Mouse (Mus musculus): Measurements from ENCODE around the gene Prdm16.

Gene Prdm16

DNA sequence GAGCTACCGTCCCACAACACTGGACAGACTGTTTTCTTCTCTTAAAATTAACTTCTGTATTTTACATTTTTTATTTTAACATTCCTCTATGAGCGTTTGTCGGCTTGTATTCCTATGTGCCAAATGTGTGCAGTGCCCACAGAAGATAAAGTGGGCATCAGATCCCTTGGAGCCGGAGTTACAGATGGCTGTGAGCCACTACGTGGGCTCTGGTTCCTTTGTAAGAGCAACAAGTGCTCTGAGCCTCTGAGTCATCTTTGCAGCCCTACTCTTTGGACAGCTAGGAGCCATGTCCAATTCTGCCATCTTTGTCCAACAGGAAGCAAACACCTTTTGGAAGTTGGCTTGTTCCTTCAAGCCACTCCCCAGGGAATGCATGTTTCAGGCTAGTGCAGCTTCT, 78.6 kb downstream of the Prdm16 start:
- no peak for DNase-seq (ENCODE audit: low spot score in 2 of 2)

DNA sequence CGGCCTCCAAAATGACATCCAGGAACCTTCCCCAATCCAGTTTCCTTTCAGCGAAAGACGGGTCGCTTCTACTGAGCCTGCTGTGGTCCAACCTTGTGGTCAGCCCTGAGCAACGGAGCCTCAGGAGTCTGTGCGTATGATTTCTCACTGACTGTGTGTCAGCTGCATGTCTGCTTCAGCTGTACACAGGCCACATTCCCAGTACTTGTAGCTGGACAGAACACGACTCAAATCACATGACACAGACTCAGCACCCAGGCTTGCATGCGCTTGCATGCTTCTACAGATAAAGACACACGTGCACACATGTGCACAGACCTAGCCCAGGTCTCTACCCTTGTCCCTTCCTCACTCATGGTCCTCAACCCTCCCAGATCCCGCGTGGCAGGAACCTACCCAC, 79.5 kb downstream of the Prdm16 start:
- DNase-seq (ENCODE audit: low spot score in 2 of 2) = no peak

DNA sequence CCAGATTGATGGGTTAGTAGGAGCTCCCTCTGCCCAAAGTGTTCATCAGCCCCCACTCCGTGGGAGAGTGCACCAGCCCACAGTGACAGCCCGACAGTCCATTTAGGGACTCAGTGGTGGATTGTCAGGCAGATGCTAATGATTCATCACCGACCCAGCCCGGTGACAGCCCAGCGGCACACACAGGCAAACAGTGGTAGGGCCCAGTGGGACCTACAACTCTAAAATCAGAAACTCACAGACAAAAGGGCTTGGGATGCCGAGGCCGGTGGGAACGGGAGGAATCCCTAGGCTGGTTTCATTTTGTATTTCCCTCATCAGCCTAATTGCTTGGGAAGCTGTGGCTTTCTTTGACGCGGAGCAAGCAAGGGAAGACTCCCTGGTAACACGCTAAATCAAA, 80.3 kb downstream of the Prdm16 start:
- DNase-seq (ENCODE audit: low spot score in 2 of 2) = no peak

DNA sequence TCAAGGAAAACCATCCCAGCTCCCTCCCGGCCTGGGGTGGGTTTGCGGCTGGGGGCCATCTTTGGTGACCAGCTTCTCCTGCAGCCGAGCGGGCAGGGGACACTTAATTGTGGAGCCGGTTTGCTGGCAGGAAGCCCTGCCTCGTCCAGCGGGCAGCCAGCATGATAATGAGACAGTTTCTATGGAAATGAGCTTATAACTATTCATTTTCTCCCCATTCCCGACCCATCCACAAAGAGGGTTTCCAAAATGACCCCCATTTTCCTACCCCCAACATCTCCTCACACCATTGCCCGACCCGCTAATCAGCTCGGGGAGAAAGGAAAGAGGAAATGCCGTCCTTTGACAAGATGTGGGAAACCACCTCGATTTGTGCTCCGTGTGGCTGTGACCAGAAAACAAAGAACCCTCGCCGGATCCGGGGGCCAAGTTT, 86.7 kb downstream of the Prdm16 start:
- no peak for DNase-seq (ENCODE audit: low spot score in 2 of 2)

DNA sequence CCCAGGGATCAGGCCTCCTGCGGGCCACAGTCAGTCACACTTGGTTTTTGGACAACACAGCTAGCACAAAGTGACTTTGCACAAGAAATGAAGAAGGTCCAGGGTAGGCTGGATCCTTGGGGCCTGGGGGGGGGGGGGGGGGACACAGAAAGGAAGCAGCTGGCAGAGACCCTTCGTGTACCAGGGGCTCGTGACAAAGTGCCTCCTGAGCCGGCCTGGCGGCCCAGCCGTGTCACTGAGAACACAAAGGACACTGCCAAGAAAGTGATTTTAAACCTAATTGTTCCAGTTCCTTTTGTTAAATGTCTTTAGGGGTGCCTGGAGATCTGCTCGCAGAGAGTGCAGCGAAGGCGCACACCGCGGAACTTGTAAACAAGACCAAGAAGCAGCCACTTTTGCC, 87.2 kb downstream of the Prdm16 start:
- no peak for DNase-seq (ENCODE audit: low spot score in 2 of 2)

DNA sequence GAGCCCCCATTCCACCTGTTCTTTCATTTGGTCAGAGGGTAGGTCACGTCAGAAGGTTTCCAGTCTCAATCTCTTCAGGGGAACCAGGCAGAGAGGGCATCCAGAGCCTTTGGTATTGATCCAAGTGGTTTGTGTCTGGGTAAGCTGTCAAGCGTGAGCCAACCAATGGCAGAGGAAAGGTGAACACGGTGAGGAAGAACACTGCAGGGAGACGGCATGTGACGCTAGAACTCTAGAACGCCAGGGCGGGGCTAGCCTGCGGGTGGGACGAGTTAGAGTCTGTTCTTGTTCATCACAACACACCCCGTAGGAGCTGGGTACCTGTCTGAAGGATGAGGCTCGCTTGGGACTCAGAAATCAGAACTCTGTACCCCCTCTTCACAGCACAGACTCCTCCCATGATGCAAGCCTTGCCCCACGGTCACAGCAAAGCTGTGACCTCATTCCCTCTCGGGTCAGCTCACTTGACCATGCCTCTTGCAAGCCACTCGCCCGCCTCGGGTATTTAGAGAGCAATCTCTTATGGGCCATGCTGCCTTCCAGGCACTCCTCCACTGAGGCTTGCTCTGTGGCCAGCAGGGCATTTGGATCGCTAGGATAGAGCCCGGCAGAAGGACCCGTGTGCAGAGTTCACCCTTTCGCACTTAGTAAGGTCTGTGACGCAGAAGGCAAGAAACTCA, 89.4 kb downstream of the Prdm16 start:
- DNase-seq (ENCODE audit: low spot score in 2 of 2) = no peak

DNA sequence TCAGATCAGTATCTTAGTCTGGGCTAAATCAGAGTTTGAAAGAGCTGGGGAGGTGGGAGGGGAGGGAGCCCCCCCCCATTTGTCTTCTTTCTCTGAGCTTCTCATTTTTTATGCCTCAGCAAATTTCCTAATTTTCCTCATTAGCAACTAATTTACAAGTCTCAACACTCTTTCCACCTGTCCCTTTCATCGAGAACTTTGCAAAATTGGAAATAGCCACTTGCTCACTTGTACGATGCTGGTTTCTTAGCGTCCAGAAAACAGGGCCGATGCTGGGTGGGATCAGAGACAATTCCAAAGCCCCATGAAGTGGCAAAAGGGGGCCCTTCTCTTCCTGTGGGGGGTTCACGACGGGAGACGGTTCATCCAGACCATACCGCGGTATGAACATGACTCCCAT, 91.4 kb downstream of the Prdm16 start:
- DNase-seq (ENCODE audit: low spot score in 2 of 2) = no peak

DNA sequence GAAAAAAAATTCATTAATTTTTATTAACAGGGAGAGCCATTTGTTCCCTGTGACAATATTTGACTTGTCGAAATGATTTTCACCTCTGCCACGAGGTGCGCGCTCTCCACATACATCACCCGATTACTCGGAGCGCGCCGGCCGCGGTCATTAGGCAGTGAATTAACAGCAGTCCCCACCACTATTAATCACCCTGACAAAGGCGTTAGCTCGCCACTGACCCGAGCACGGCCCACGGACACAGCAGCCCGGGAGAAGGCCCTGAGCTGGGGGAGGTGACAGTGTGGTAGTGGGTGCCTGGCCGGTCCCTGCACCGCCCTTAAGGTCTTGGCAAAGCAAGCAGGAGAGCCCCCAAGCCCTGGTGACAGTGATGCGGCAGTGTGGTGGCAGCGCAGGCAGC, 92.8 kb downstream of the Prdm16 start:
- DNase-seq (ENCODE audit: low spot score in 2 of 2) = no peak

DNA sequence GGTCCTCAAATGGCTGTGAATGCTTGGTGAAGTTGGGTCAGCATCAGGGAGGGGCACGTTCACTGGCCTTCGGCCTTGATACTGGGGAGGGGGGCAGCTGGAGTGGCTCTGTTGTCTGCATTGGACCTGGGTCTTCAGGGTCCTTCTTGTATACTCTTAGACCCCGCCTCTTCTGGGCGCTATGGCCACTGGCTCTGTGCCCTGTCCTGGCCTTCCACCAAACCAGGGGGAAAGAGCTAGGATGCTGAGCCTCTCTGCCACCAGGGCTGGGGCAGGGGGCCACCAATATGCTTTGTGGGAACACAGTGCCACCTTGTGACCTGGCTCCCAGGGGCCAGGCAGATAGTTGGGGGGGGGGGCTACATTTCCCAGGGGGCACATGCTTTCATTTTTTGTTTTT, 93.5 kb downstream of the Prdm16 start:
- DNase-seq (ENCODE audit: low spot score in 2 of 2) = no peak

DNA sequence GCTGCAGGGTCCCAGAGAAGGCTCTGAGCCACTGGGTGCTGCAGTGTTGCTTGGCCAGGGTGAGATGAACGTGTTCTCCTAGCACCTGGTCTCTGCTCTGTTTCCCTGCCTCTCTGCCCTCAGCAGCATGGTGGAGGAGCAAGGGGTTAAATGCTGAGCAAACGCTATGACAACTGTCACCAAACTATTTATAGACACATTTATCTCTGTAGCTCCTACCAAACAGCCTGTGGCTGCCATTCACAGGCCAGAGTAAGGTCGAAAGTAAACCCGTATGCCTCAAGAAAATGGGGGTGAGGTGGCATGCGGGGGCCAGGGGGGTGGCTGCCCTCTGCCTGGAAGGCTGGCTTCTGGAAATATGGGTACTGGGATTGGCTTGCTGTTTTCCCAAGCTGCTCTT, 94.1 kb downstream of the Prdm16 start:
- DNase-seq (ENCODE audit: low spot score in 2 of 2) = no peak

DNA sequence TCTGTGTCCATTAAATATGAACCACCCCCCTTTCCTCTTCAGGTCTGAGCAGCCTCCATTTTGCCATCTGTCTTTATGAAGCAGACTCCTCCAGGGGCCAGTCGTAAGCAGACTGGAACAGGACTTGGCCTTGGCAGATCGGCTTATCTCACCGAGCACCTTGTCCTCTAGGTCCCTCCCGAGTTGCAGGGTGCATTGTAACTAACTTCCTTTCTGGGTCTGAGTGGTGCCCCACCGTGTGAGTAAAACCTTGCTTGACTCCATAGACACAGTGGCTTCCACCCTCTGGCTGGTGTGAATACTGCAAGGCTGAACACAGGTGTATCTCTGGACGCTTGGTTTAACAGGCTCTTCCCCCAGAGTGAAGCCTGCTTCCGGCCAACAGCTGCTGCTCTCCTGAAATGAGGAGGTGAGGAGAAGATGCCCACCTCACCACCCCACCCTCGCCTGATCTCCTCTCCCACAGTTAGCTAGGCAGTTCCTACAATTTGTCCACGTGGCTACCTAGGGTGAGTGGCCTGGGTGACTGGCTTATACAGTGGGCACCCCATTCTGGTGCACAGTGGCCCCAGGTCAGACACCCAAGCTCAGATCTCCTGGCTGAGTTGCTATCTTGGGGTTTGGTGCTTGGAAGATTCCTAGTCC, 94.9 kb downstream of the Prdm16 start:
- DNase-seq (ENCODE audit: low spot score in 2 of 2) = peak; percentile 39 to 44

DNA sequence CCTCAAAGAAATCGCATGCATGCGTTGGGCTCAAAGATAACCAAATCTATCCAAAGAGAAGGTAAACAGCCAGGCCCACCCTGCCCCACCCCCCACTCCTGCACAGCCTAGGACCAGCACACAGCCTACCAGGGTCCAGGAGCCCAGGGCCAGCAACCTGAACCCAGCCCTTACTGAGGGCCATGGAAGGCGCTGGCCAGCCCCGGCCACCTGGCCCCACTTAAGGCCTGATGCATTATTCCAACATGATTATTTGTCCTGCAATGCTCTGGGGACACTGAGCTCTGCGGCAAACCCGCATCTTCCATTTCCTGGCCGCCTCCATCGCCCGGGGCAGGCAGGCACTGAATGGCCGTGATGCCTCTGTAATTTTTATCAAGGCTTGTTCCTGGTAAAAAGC, 96.0 kb downstream of the Prdm16 start:
- no peak for DNase-seq (ENCODE audit: low spot score in 2 of 2)

DNA sequence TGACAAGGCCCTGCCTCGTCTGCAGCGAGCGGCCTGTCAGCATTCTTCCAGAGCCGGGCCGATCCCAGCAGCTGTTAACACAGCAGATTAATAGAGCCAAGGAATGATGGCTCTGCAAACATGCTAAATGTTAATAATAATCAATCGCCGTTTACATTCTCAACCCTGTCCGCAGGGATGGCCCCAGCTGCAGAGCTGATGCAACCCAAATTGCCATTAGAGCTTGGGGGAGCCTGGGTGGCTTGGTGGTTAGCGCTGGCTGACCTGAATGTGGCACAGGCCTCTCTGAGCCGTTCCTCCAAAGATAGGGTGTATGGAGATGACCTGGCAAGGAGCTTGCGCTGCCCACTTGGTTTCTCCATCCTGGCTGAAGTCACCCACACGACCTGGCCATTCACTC, 97.0 kb downstream of the Prdm16 start:
- DNase-seq (ENCODE audit: low spot score in 2 of 2) = no peak

DNA sequence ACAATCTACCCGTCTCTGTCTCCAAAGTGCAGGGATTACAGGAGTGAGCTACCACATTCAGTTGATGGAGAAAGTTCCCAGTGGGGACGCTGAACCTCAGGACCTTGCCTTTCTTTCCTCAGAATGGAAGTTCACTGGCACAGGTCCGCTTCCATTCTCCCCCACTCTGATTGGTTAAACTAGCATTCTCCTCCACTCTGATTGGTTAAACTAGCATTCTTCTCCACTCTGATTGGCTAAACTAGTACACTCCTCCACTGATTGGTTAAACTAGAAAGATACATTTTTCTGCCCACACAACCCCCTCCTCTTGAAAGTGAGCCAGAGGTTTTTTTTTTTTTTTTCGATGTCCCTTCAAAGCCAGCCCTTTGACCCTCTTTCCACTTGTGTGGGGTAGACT, 97.9 kb downstream of the Prdm16 start:
- DNase-seq (ENCODE audit: low spot score in 2 of 2) = no peak

DNA sequence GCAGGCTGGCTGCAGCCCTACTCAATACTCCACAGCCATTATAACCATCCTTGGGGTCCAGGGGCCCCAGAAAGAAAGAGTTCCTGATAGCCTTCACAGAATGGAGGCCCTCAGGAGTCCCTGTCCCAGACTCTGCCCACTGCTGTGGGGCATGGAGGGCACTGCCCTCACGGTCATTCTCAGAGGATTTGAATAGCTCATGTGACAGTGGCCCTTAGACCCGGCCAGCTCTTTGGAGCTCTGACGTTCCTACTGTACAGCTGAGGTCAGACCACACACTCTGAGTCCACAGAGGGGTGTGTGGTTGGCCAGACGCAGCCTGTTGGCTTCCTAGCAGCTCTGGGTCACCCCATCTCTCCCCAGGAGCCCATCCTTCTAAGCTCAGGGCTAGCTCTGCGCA, 100.6 kb downstream of the Prdm16 start:
- DNase-seq (ENCODE audit: low spot score in 2 of 2) = no peak

DNA sequence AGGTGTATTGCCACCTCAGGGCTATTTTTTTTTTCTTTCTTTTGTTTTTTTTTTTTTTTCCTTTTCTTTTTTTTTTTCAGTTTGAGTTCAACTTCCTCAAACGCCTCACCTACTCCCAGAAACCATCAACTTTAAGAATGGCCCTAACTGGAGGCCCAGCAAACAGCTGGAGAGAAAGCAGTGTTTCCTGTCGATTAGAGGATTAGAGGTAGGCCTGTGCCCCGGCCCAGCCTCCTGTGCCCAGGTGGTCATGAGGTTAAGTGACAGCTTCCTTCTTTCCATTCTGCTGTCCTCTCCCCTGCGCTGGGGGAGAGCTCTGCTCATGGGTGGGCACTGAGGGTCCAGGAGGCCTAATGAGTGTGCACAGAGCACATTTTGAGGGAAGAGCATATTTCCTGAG, 105.3 kb downstream of the Prdm16 start:
- no peak for DNase-seq (ENCODE audit: low spot score in 2 of 2)

DNA sequence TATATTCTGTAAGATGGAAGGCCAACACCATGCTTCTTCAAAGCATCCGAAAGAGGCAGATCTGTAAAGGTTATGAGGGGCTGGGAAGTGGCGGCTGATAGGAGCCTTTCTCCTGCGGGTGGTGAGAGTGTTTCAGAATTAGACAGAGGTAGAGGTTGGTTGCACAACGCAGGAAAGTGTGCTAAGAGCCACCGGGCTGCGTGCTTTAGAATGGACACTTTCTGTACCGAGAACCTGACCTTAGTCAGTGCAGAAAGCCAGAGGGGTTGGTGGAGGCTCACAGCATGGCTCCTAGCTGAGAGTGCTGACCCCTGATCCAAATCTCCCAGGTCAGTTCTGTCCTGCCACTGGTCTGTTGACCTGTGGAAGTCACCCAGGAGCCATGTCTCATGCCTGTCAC, 106.3 kb downstream of the Prdm16 start:
- DNase-seq (ENCODE audit: low spot score in 2 of 2) = no peak

DNA sequence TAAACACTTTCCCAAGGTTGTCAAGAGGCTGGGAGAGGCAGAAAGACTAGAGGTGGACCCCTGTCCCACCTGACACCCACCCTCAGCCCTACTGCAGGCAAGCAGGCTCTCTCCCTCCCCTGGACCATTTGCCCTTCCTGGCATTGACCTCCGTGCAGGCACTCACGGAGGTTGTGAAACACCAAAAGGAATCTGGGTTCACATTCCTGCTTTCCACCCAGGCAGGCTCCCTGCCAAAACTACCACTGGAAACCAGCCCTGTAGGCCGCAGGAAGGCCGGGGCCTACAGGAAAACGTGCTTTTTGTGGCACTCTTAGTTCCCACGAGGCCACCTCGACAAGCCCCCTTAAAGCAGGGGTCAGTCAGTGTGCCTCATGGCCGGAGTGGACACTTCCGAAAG, 109.2 kb downstream of the Prdm16 start:
- DNase-seq (ENCODE audit: low spot score in 2 of 2) = no peak

DNA sequence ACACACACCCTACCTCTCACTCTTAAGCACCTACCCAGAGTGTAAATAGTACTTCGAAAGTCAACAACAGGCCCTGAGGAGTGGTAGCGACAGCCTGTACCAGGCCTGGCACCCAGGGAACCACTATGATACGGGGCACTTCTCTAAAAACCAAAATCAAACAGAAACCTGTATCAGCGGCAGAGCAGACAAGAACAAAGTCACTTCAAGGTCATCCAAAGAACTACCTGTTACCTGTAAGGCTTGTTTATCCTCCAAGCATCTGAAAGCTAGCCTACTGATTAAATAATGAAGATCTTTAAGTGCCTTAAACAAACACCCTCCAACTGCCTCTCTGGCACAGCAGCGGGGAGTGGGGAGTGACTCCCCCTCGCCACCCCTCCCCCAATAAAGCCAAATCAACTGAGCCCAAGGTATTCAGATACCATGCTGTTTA, 110.3 kb downstream of the Prdm16 start:
- no peak for DNase-seq (ENCODE audit: low spot score in 2 of 2)

DNA sequence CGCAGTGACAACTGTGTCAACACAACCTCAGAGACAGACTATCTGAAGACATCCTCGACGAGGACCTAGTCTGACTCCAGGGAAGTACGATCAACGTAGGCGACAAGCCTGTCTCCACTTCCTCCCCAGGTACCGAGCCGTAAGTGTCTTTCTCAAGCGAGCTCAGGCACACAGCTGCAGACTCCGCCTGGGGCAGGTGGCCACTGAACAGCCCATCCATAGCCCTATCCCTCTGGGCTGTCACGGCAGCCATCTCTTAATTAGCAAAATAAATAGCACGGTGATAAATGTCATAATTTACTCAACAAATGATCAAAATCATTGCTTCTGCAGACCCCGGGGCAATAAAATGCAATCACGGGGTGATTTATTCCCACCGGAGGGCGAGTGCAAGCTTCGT, 112.8 kb downstream of the Prdm16 start:
- no peak for DNase-seq (ENCODE audit: low spot score in 2 of 2)

DNA sequence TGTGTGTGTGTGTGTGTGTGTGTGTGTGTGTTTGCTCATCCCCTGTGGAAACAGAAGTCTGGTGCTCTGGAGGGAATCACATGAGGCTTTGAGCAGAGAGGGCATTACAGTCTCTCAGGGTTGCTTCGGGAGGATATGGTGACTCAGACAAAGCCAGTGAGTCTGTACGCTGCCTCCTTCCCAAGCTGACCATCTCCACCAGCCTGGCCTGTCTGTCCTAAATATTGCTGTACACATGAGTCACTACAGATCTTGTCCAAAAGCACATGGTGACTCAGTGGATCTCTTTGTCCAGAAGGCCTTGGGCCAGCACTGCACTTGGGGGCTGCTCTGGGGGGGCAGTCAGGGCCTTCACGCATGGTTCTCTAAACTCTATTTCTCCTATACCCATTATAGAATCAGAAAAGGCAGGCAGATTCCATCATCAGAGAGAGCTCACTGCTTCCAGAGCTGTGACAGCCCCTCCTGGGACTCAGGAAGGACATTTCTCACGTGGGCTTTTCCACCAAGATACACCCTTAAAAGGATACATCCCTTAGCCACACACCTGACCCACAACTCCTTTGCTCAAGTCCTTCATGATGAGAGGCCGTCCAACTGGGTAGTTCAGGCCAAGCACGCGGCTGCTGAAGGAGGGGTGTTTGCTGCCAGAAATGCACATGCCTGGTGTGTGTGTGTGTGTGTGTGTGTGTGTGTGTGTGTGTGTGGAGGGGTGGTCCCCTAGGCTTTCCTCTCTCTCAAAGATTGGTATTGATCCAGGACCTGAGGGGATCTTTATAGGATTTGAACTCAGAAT, 114.6 kb downstream of the Prdm16 start:
- no peak for DNase-seq (ENCODE audit: low spot score in 2 of 2)

DNA sequence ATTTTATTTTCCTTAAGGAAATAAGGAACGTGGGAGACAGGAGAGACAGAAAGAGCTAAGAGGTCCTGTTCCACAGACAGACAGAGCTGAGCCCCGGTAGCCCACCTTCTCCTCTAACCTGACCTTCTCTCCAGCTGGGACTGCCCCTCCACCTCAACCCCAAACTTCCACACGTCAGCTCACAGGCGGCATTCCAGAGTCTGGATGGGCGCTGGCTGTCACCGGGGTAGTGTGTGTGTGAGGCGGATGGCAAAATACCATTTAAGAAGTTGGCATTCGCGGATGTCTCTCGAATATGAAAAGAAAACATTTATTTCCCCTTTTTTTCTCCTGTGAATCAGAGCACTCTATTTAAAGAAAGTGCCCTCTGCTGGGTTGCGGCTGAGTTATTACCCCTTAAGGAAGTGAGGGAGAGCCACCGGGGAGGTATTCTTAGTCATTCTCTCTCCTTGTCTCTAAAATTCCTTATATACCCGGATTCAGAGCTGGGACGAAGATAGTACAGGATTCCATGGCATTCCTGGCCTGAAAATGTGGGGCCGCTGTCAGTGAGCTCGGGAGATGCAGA, 117.1 kb downstream of the Prdm16 start:
- DNase-seq (ENCODE audit: low spot score in 2 of 2) = no peak

DNA sequence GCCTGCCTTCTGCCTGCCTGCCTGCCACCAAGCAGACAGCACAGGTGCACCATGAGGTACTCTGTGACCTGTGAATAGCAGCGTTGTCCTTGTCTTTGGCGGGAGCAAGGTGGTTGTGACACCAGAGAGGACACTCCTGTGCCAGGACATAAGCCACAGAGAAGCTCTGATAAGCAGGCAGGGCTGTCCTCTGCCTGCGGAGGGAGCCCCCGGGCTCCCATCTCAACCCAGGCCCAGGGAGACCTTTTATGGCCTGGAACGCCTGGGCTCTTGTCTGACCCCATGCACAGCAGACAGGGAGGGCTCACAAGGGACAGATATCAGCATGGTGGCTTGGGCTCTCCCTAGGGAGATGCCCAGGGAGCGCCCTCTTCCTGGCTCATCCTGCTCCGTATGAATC, 118.7 kb downstream of the Prdm16 start:
- no peak for DNase-seq (ENCODE audit: low spot score in 2 of 2)

Data from spleen, postnatal 36 days (tissue).